Mouse (Mus musculus) layer of hippocampus, adult 8-10 months (tissue): ENCODE measurements around the gene Sema5a. TPM values are rescaled to one million over a fixed set of nuclear protein-coding genes. Genes with fewer than 3 reads are reported as not detected.

ENCODE experiments used
- DNase-seq, 2 experiments: peaks; one replicate each; pipeline ENCODE4 v3.0.0; 2022; ENCODE audit warnings: low spot score in 2 of 2
- total RNA-seq, 4 experiments: library from RNA; stranded (reverse); gene quantifications; 2 replicates each; pipeline ENCODE4 v1.2.4; 2022

The Sema5a gene
- total RNA-seq, 4 experiments from 2014 or later = 61.4 to 71.1 (median 65.6) TPM

GRCm38 (mm10) chr15:32433833-32434155 is 189.2 kb downstream of the Sema5a start:
- DNase-seq = no peak

GRCm38 (mm10) chr15:32434274-32434673 is 189.7 kb downstream of the Sema5a start:
- DNase-seq = no peak

- DNase-seq = peak; percentile 58 to 75
Measured at GRCm38 (mm10) chr15:32437654-32438053, 193.0 kb downstream of the Sema5a start.

- no peak for DNase-seq
Measured at GRCm38 (mm10) chr15:32442745-32443144, 198.1 kb downstream of the Sema5a start.

GRCm38 (mm10) chr15:32447558-32448349 is 203.1 kb downstream of the Sema5a start:
- no peak for DNase-seq

GRCm38 (mm10) chr15:32459046-32459445 is 214.4 kb downstream of the Sema5a start:
- no peak for DNase-seq

GRCm38 (mm10) chr15:32460238-32460637 is 215.6 kb downstream of the Sema5a start:
- no peak for DNase-seq

- DNase-seq = no peak
Measured at GRCm38 (mm10) chr15:32471480-32472050, 227.0 kb downstream of the Sema5a start.

GRCm38 (mm10) chr15:32480747-32481146 is 236.1 kb downstream of the Sema5a start:
- DNase-seq = no peak

- DNase-seq = no peak
Measured at GRCm38 (mm10) chr15:32485064-32485964, 240.7 kb downstream of the Sema5a start.

- no peak for DNase-seq
Measured at GRCm38 (mm10) chr15:32487968-32488367, 243.4 kb downstream of the Sema5a start.

GRCm38 (mm10) chr15:32494219-32494618 is 249.6 kb downstream of the Sema5a start:
- DNase-seq = no peak

- no peak for DNase-seq
Measured at GRCm38 (mm10) chr15:32494899-32495298, 250.3 kb downstream of the Sema5a start.

GRCm38 (mm10) chr15:32496880-32497279 is 252.3 kb downstream of the Sema5a start:
- DNase-seq = no peak

- no peak for DNase-seq
Measured at GRCm38 (mm10) chr15:32505941-32506340, 261.3 kb downstream of the Sema5a start.

- no peak for DNase-seq
Measured at GRCm38 (mm10) chr15:32508282-32508681, 263.7 kb downstream of the Sema5a start.

- DNase-seq = no peak
Measured at GRCm38 (mm10) chr15:32514877-32515276, 270.3 kb downstream of the Sema5a start.

GRCm38 (mm10) chr15:32517954-32518353 is 273.3 kb downstream of the Sema5a start:
- no peak for DNase-seq

- DNase-seq = no peak
Measured at GRCm38 (mm10) chr15:32532539-32532938, 287.9 kb downstream of the Sema5a start.

GRCm38 (mm10) chr15:32533541-32534080 is 289.0 kb downstream of the Sema5a start:
- DNase-seq = peak; percentile 48 to 56

- no peak for DNase-seq
Measured at GRCm38 (mm10) chr15:32536755-32537503, 292.3 kb downstream of the Sema5a start.
